In genomic region chr2:32653764-32654163, GRCm38 (mm10) we compare ENCODE assay signal across 11 mouse cellular contexts. TPM values are rescaled to one million over a fixed set of nuclear protein-coding genes. Genes with fewer than 3 reads are reported as not detected.
DNase-seq lines count a peak whose midpoint lies in the region; ATAC-seq and TF ChIP-seq lines count a peak whose summit lies in the region.
"Had no signal": no experiment of that assay in that cellular context is flagged by ENCODE, and none has a peak within 500 bp of the region (broad histone marks: within the 10 kb centered on the region; RNA-seq: fewer than 3 reads in every experiment).

No protein-coding gene starts in this region.

- no peaks in the 10 kb centered on the region for H3K27me3 ChIP-seq in forebrain, embryonic 10.5 days (ENCODE audit: poor library complexity, severe bottlenecking)
- H3K27me3 ChIP-seq in forebrain, embryonic 11.5 days (ENCODE audit: control insufficient read depth, insufficient read depth, low read length) = no peaks in the 10 kb centered on the region
- no peaks in the 10 kb centered on the region for H3K27me3 ChIP-seq in liver, adult 2 months (ENCODE audit: control insufficient read depth, insufficient read depth, low read length)
- H3K27me3 ChIP-seq in embryonic facial prominence, embryonic 14.5 days (replicated peaks; ENCODE audit: control insufficient read depth, insufficient read depth, low read length) = no peaks in the 10 kb centered on the region
- H3K27me3 ChIP-seq in liver, embryonic 12.5 days (replicated peaks) = no peaks in the 10 kb centered on the region
- H3K27me3 ChIP-seq: neural tube, embryonic 12.5 days had no signal

- H3K36me3 ChIP-seq in forebrain, embryonic 10.5 days (replicated peaks) = no peaks in the 10 kb centered on the region
- no peaks in the 10 kb centered on the region for H3K36me3 ChIP-seq in forebrain, embryonic 11.5 days (ENCODE audit: control insufficient read depth, insufficient read depth, low read length)
- H3K36me3 ChIP-seq in liver, adult 2 months (ENCODE audit: control insufficient read depth, insufficient read depth, low read length) = no peaks in the 10 kb centered on the region
- no peaks in the 10 kb centered on the region for H3K36me3 ChIP-seq in embryonic facial prominence, embryonic 14.5 days (ENCODE audit: control insufficient read depth, insufficient read depth, low read length)
- H3K36me3 ChIP-seq in liver, embryonic 12.5 days = peaks cover 14% of the 10 kb centered on the region; the same call in 1 of the 2 replicates
- H3K36me3 ChIP-seq: neural tube, embryonic 12.5 days had no signal

- H3K9me3 ChIP-seq in forebrain, embryonic 10.5 days = no peaks in the 10 kb centered on the region
- H3K9me3 ChIP-seq in forebrain, embryonic 11.5 days (ENCODE audit: control insufficient read depth, low read length) = no peaks in the 10 kb centered on the region
- no peaks in the 10 kb centered on the region for H3K9me3 ChIP-seq in embryonic facial prominence, embryonic 14.5 days (ENCODE audit: control insufficient read depth, low read length)
- no peaks in the 10 kb centered on the region for H3K9me3 ChIP-seq in liver, embryonic 12.5 days (replicated peaks)
- H3K9me3 ChIP-seq: neural tube, embryonic 12.5 days had no signal

- no peak overlapping the region for H3K4me3 ChIP-seq in forebrain, embryonic 10.5 days
- no peak overlapping the region for H3K4me3 ChIP-seq in forebrain, embryonic 11.5 days (ENCODE audit: low read depth, low read length)
- H3K4me3 ChIP-seq in liver, adult 2 months (ENCODE audit: insufficient read depth, low read depth, low read length) = no peak overlapping the region; the same call in 1 of the 2 replicates
- H3K4me3 ChIP-seq in embryonic facial prominence, embryonic 14.5 days (ENCODE audit: low read depth, low read length) = no peak overlapping the region
- no peak overlapping the region for H3K4me3 ChIP-seq in liver, embryonic 12.5 days
- H3K4me3 ChIP-seq: neural tube, embryonic 12.5 days had no signal

- no peak overlapping the region for H3K4me2 ChIP-seq in forebrain, embryonic 11.5 days (ENCODE audit: low read depth, low read length, severe bottlenecking)
- no peak overlapping the region for H3K4me2 ChIP-seq in embryonic facial prominence, embryonic 14.5 days (ENCODE audit: low read depth, low read length)
- no peak overlapping the region for H3K4me2 ChIP-seq in liver, embryonic 12.5 days
- H3K4me2 ChIP-seq: neural tube, embryonic 12.5 days had no signal

- WGBS in forebrain, embryonic 10.5 days = 47% methylated on average over 7 of the region's 7 CpGs
- WGBS in forebrain, embryonic 11.5 days = 49% methylated on average over 7 of the region's 7 CpGs
- 63% methylated on average over 7 of the region's 7 CpGs for WGBS in liver, adult 2 months
- 27% methylated on average over 7 of the region's 7 CpGs for WGBS in embryonic facial prominence, embryonic 14.5 days
- WGBS in liver, embryonic 12.5 days (ENCODE audit: insufficient replicate concordance) = 65% methylated on average over 7 of the region's 7 CpGs

- no peak overlapping the region for H3K9ac ChIP-seq in forebrain, embryonic 11.5 days (ENCODE audit: low read length)
- peak overlapping the region; percentile 45 for H3K9ac ChIP-seq in liver, adult 2 months (ENCODE audit: low read depth, low read length)
- 0 out of 2 replicates have a peak overlapping the region, but pooled peaks have one; percentile 25 for H3K9ac ChIP-seq in embryonic facial prominence, embryonic 14.5 days (ENCODE audit: low read depth, low read length)
- H3K9ac ChIP-seq in liver, embryonic 12.5 days = no peak overlapping the region
- H3K9ac ChIP-seq: forebrain, postnatal 0 days; neural tube, embryonic 12.5 days had no signal

- ATAC-seq in forebrain, embryonic 11.5 days (replicated peaks; ENCODE audit: low FRiP score) = no peak
- ATAC-seq in embryonic facial prominence, embryonic 14.5 days (ENCODE audit: low read depth) = 0 out of 2 replicates have a peak, but pooled peaks have one; percentile 24
- ATAC-seq in liver, embryonic 12.5 days = no peak
- ATAC-seq in frontal cortex, adult (ENCODE audit: low TSS enrichment) = no peak
- ATAC-seq: forebrain, postnatal 0 days had no signal

- H3K79me2 ChIP-seq in liver, adult 2 months (ENCODE audit: control insufficient read depth, insufficient read depth, low read length) = peaks cover 6% of the 10 kb centered on the region; the same call in 1 of the 2 replicates

- TF ChIP-seq CTCF in liver, adult 2 months (IDR thresholded peaks at IDR 0.05; ENCODE audit: low read depth, low read length) = no peak

- H3K27ac ChIP-seq in forebrain, embryonic 10.5 days = peak overlapping the region; percentile 76
- H3K27ac ChIP-seq in forebrain, embryonic 11.5 days (ENCODE audit: low read depth, low read length) = no peak overlapping the region
- H3K27ac ChIP-seq in liver, adult 2 months (replicated peaks; ENCODE audit: insufficient read depth, low read depth, low read length) = peak overlapping the region; percentile 62
- H3K27ac ChIP-seq in embryonic facial prominence, embryonic 14.5 days (replicated peaks; ENCODE audit: low read depth, low read length) = 0 out of 2 replicates have a peak overlapping the region, but pooled peaks have one; percentile 21
- H3K27ac ChIP-seq in liver, embryonic 12.5 days = peak overlapping the region; percentile 52; the same call in 1 of the 2 replicates
- H3K27ac ChIP-seq: neural tube, embryonic 12.5 days had no signal

- no peak for DNase-seq in forebrain, embryonic 10.5 days (ENCODE audit: extremely low spot score, low spot score)
- DNase-seq in forebrain, embryonic 11.5 days (ENCODE audit: low spot score) = no peak
- DNase-seq in liver, adult 2 months (ENCODE audit: extremely low read depth, low read depth, low spot score) = no peak
- no peak for DNase-seq in liver
- DNase-seq in embryonic facial prominence, embryonic 14.5 days (ENCODE audit: low spot score) = peak; percentile 11
- DNase-seq in thymus, postnatal 25 days = no peak
- DNase-seq: cerebellum, adult 8-10 months; forebrain, postnatal 0 days had no signal

- H3K4me1 ChIP-seq in forebrain, embryonic 10.5 days = peaks cover 32% of the 10 kb centered on the region
- H3K4me1 ChIP-seq in forebrain, embryonic 11.5 days (replicated peaks; ENCODE audit: control insufficient read depth, insufficient read depth, low read length) = no peaks in the 10 kb centered on the region
- H3K4me1 ChIP-seq in liver, adult 2 months (ENCODE audit: control insufficient read depth, insufficient read depth, low read length) = 0 out of 2 replicates have a peak, but pooled peaks cover 2% of the 10 kb centered on the region
- peaks cover 22% of the 10 kb centered on the region for H3K4me1 ChIP-seq in embryonic facial prominence, embryonic 14.5 days (ENCODE audit: control insufficient read depth, insufficient read depth, low read length)
- H3K4me1 ChIP-seq in liver, embryonic 12.5 days = peaks cover 59% of the 10 kb centered on the region

- TF ChIP-seq POLR2A in liver, adult 2 months (IDR thresholded peaks at IDR 0.05; ENCODE audit: extremely low read depth, insufficient read depth, low read length) = no peak

RNA-seq across cellular contexts. Expression of gene Eng, which starts 7.4 kb away (rescaled TPM):
- 24.5 and 24.7 TPM in 2 replicates for polyA plus RNA-seq in forebrain, embryonic 10.5 days (2016; fragmentation: Nextera tagmentation; extraction: Ambion mirVana)
- 25.5 and 25.9 TPM in 2 replicates for polyA plus RNA-seq in forebrain, embryonic 11.5 days (2014; fragmentation: Nextera tagmentation; extraction: Ambion mirVana)
- total RNA-seq in liver, adult 2 months (2014; rRNA removed) = 14.2 and 25.9 TPM in 2 replicates
- 55.0 and 70.8 TPM in 2 replicates for polyA plus RNA-seq in liver, adult 2 months (2012; rRNA removed)
- 57.9 and 64.3 TPM in 2 replicates for polyA plus RNA-seq in embryonic facial prominence, embryonic 14.5 days (2014; fragmentation: Nextera tagmentation; extraction: Ambion mirVana)
- polyA plus RNA-seq in liver, embryonic 12.5 days (2016; fragmentation: Nextera tagmentation; extraction: Ambion mirVana) = 32.4 and 35.4 TPM in 2 replicates

RNA-seq across cellular contexts. Expression of gene Ak1, which starts 32.2 kb away (rescaled TPM):
- polyA plus RNA-seq in forebrain, embryonic 10.5 days (2016; fragmentation: Nextera tagmentation; extraction: Ambion mirVana) = 17.8 and 20.2 TPM in 2 replicates
- polyA plus RNA-seq in forebrain, embryonic 11.5 days (2014; fragmentation: Nextera tagmentation; extraction: Ambion mirVana) = 18.9 and 20.6 TPM in 2 replicates
- total RNA-seq in liver, adult 2 months (2014; rRNA removed) = 0.47 and 1.4 TPM in 2 replicates
- polyA plus RNA-seq in liver, adult 2 months (2012; rRNA removed) = 0.26 and 0.34 TPM in 2 replicates
- 97.8 and 125 TPM in 2 replicates for polyA plus RNA-seq in embryonic facial prominence, embryonic 14.5 days (2014; fragmentation: Nextera tagmentation; extraction: Ambion mirVana)
- 2.6 TPM in 2 replicates for polyA plus RNA-seq in liver, embryonic 12.5 days (2016; fragmentation: Nextera tagmentation; extraction: Ambion mirVana)

RNA-seq across cellular contexts. Expression of gene Fpgs, which starts 50.2 kb away (rescaled TPM):
- 27.4 and 29.5 TPM in 2 replicates for polyA plus RNA-seq in forebrain, embryonic 10.5 days (2016; fragmentation: Nextera tagmentation; extraction: Ambion mirVana)
- 21.9 and 22.3 TPM in 2 replicates for polyA plus RNA-seq in forebrain, embryonic 11.5 days (2014; fragmentation: Nextera tagmentation; extraction: Ambion mirVana)
- 158 and 175 TPM in 2 replicates for total RNA-seq in liver, adult 2 months (2014; rRNA removed)
- 414 and 481 TPM in 2 replicates for polyA plus RNA-seq in liver, adult 2 months (2012; rRNA removed)
- polyA plus RNA-seq in embryonic facial prominence, embryonic 14.5 days (2014; fragmentation: Nextera tagmentation; extraction: Ambion mirVana) = 28.2 and 31.0 TPM in 2 replicates
- 32.8 and 35.8 TPM in 2 replicates for polyA plus RNA-seq in liver, embryonic 12.5 days (2016; fragmentation: Nextera tagmentation; extraction: Ambion mirVana)

RNA-seq across cellular contexts. Expression of gene St6galnac6, which starts 54.3 kb away (rescaled TPM):
- polyA plus RNA-seq in forebrain, embryonic 10.5 days (2016; fragmentation: Nextera tagmentation; extraction: Ambion mirVana) = 13.3 and 13.8 TPM in 2 replicates
- polyA plus RNA-seq in forebrain, embryonic 11.5 days (2014; fragmentation: Nextera tagmentation; extraction: Ambion mirVana) = 4.7 and 5.1 TPM in 2 replicates
- 38.0 and 45.6 TPM in 2 replicates for total RNA-seq in liver, adult 2 months (2014; rRNA removed)
- 90.0 and 134 TPM in 2 replicates for polyA plus RNA-seq in liver, adult 2 months (2012; rRNA removed)
- polyA plus RNA-seq in embryonic facial prominence, embryonic 14.5 days (2014; fragmentation: Nextera tagmentation; extraction: Ambion mirVana) = 11.1 and 12.1 TPM in 2 replicates
- 14.5 and 15.4 TPM in 2 replicates for polyA plus RNA-seq in liver, embryonic 12.5 days (2016; fragmentation: Nextera tagmentation; extraction: Ambion mirVana)

RNA-seq across cellular contexts. Expression of gene Cdk9, which starts 59.1 kb away (rescaled TPM):
- 135 and 139 TPM in 2 replicates for polyA plus RNA-seq in forebrain, embryonic 10.5 days (2016; fragmentation: Nextera tagmentation; extraction: Ambion mirVana)
- polyA plus RNA-seq in forebrain, embryonic 11.5 days (2014; fragmentation: Nextera tagmentation; extraction: Ambion mirVana) = 79.2 and 95.7 TPM in 2 replicates
- 19.5 and 27.3 TPM in 2 replicates for total RNA-seq in liver, adult 2 months (2014; rRNA removed)
- polyA plus RNA-seq in liver, adult 2 months (2012; rRNA removed) = 46.6 and 63.7 TPM in 2 replicates
- polyA plus RNA-seq in embryonic facial prominence, embryonic 14.5 days (2014; fragmentation: Nextera tagmentation; extraction: Ambion mirVana) = 67.4 and 82.3 TPM in 2 replicates
- 85.3 and 86.1 TPM in 2 replicates for polyA plus RNA-seq in liver, embryonic 12.5 days (2016; fragmentation: Nextera tagmentation; extraction: Ambion mirVana)

Comparison
In these comparisons a context has a peak if more than half of its experiments do, and no peak if none do; other contexts are left out.
1. H3K9ac ChIP-seq: peak in liver, adult 2 months (single experiment) and embryonic facial prominence, embryonic 14.5 days (single experiment); none in forebrain, embryonic 11.5 days (single experiment) and liver, embryonic 12.5 days (single experiment).
2. RNA of gene Fpgs, which starts 50.2 kb away (polyA plus RNA-seq): 414 to 481 TPM in liver, adult 2 months; 32.8 to 35.8 TPM in liver, embryonic 12.5 days, 27.4 to 29.5 TPM in forebrain, embryonic 10.5 days, 28.2 to 31.0 TPM in embryonic facial prominence, embryonic 14.5 days and 21.9 to 22.3 TPM in forebrain, embryonic 11.5 days; every median in the first group is over 10 times any median in the second.